Mouse (Mus musculus): ENCODE measurements around the gene Fgfr3. TPM values are rescaled to one million over a fixed set of nuclear protein-coding genes. Genes with fewer than 3 reads are reported as not detected.
A peak's percentile ranks its signal among the peaks of the same experiment; 100 is the strongest.

Fgfr3 gene
- polyA plus RNA-seq, 1 experiment from 2014 or later: 50.9 TPM

DNA sequence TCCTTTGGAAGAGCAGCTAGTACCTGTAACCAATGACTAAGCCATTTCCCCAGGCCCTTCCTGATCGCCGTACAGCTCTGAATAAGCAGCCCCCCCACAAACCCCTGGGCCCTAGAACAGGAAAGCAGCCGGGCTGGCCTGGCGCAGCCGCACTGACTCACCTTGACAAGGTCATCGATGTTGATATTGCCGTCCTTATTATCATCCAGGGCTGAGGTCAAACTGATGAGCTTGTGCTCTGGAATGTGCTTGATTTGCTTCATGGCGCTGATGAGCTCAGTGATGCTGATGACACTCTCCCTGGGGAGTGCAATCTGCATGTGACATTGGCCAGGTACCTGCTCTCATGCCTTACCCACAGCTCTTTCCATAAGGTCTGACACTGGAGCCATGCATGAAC lies 22.0 kb downstream of the Fgfr3 start:
- 94% methylated on average over 8 of the region's 8 CpGs for WGBS
- DNase-seq (ENCODE audit: low spot score): no peak
- H3K4me2 ChIP-seq (replicated peaks; ENCODE audit: low read depth, low read length): no peak overlapping the region
- H3K4me1 ChIP-seq (replicated peaks; ENCODE audit: control insufficient read depth, insufficient read depth, low read length): no peaks in the 10 kb centered on the region
- H3K9ac ChIP-seq (ENCODE audit: low read depth, low read length): no peak overlapping the region
- no peak for ATAC-seq (ENCODE audit: low FRiP score)
- H3K4me3 ChIP-seq (ENCODE audit: low read depth, low read length): no peak overlapping the region
- no peaks in the 10 kb centered on the region for H3K9me3 ChIP-seq (ENCODE audit: control insufficient read depth, low read length)
- H3K27ac ChIP-seq (ENCODE audit: low read depth, low read length): no peak overlapping the region
- no peaks in the 10 kb centered on the region for H3K27me3 ChIP-seq (ENCODE audit: control insufficient read depth, insufficient read depth, low read length)
- peaks cover 10% of the 10 kb centered on the region; the same call in 1 of the 2 replicates for H3K36me3 ChIP-seq (ENCODE audit: control insufficient read depth, insufficient read depth, low read length)

DNA sequence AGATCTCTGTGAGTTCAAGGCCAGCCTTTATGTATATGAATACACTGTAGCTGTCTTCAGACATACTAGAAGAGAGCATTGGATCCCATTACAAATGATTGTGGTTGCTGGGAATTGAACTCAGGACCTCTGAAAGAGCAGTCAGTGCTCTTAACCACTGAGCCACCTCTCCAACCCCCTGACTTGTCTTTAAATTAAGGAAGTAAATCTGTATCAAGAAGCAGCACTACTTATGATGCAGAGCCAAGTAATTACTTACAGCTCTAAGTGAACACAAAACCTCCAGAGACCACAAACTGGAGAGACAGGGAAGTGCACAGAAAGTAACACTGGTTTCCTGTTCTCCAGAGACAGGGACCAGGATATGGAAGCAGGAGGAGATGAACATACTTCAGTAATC lies 55.7 kb downstream of the Fgfr3 start:
- Histone ChIP-seq H3K4me1 (replicated peaks; ENCODE audit: control insufficient read depth, insufficient read depth, low read length) (no peaks in the 10 kb centered on the region; the same call in 1 of the 2 replicates), H3K27ac (ENCODE audit: low read depth, low read length) (no peak overlapping the region), H3K9me3 (ENCODE audit: control insufficient read depth, low read length) (no peaks in the 10 kb centered on the region), H3K4me3 (ENCODE audit: low read depth, low read length) (no peak overlapping the region), H3K27me3 (ENCODE audit: control insufficient read depth, insufficient read depth, low read length) (no peaks in the 10 kb centered on the region), H3K36me3 (ENCODE audit: control insufficient read depth, insufficient read depth, low read length) (no peaks in the 10 kb centered on the region), H3K9ac (ENCODE audit: low read depth, low read length) (no peak overlapping the region), H3K4me2 (replicated peaks; ENCODE audit: low read depth, low read length) (no peak overlapping the region)
- ATAC-seq (ENCODE audit: low FRiP score): no peak
- no peak for DNase-seq (ENCODE audit: low spot score)

DNA sequence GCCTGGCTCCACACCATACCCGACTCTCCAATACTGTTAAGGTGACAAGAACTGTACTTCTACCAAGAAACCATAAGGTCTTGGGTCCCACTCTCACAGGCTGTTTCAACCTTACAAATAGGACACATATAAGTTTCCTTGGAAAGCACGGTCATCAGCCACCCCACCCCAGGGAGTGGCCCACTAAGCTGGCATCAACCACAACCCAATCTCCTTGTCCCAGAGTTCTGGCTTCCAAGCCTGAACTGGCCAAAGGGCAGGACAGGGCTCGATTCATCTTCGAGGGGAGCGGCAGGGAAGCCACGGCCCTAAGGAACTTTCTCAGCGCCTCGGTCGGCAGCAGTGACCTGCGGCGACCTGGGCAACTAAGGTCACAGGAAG lies 60.5 kb downstream of the Fgfr3 start:
- Histone ChIP-seq H3K27me3 (ENCODE audit: control insufficient read depth, insufficient read depth, low read length) (no peaks in the 10 kb centered on the region), H3K27ac (ENCODE audit: low read depth, low read length) (peak overlapping the region; percentile 86), H3K4me2 (replicated peaks; ENCODE audit: low read depth, low read length) (peak overlapping the region; percentile 88), H3K9me3 (ENCODE audit: control insufficient read depth, low read length) (no peaks in the 10 kb centered on the region), H3K36me3 (ENCODE audit: control insufficient read depth, insufficient read depth, low read length) (no peaks in the 10 kb centered on the region), H3K9ac (ENCODE audit: low read depth, low read length) (peak overlapping the region; percentile 85), H3K4me1 (replicated peaks; ENCODE audit: control insufficient read depth, insufficient read depth, low read length) (no peaks in the 10 kb centered on the region; the same call in 1 of the 2 replicates), H3K4me3 (ENCODE audit: low read depth, low read length) (peak overlapping the region; percentile 88)
- ATAC-seq (ENCODE audit: low FRiP score) (peak; percentile 3; the same call in 1 of the 2 replicates), DNase-seq (ENCODE audit: low spot score) (no peak)
- WGBS: 5% methylated on average over 11 of the region's 11 CpGs

DNA sequence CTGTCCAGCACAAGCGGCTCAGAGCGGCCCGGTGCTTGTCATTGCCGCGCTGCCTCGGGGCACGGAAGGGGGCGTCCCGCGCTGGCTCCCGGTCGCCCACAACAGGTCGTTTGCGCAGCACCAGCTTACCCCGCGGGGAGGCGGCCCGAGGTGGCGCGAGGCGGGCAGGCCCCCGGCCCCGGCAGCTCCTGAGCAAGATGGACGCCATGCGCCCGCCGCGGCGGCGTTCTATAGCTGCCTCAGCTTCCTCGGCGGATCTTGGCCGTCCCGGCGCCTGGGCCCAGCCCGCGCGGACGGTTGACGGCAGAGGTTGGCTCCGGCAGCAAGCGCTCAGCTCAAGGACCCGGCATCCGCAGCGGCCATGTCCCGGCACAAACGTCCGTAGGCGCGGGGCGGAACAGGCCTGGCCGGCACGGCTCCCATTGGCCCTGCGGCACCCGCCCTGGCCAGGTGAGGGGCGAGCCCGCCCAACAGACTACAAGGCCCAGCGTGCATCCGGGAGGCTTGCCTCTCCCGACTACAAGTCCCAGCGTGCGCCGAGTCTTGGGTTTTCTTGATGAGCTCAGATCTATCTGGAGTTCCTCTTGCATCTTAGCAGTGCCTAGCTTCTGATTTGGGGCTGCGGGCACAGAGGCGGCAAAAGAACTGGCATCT lies 61.0 kb downstream of the Fgfr3 start, which contains the start of gene Letm1:
Letm1 (minus strand) TSS at position 473 of the 654 bp plus-strand sequence.
- Histone ChIP-seq H3K36me3 (ENCODE audit: control insufficient read depth, insufficient read depth, low read length) (no peaks in the 10 kb centered on the region), H3K27me3 (ENCODE audit: control insufficient read depth, insufficient read depth, low read length) (no peaks in the 10 kb centered on the region), H3K9ac (ENCODE audit: low read depth, low read length) (peak within 1 kb of the TSS; percentile 85), H3K4me3 (ENCODE audit: low read depth, low read length) (peak within 1 kb of the TSS; percentile 88), H3K27ac (ENCODE audit: low read depth, low read length) (peak within 1 kb of the TSS; percentile 86), H3K9me3 (ENCODE audit: control insufficient read depth, low read length) (no peaks in the 10 kb centered on the region), H3K4me2 (replicated peaks; ENCODE audit: low read depth, low read length) (peak within 1 kb of the TSS; percentile 88), H3K4me1 (replicated peaks; ENCODE audit: control insufficient read depth, insufficient read depth, low read length) (no peaks in the 10 kb centered on the region; the same call in 1 of the 2 replicates)
- WGBS: under 1% methylated on average over 61 of the region's 65 CpGs
- DNase-seq (ENCODE audit: low spot score) (peak; percentile 93), ATAC-seq (ENCODE audit: low FRiP score) (peak; percentile 100)

DNA sequence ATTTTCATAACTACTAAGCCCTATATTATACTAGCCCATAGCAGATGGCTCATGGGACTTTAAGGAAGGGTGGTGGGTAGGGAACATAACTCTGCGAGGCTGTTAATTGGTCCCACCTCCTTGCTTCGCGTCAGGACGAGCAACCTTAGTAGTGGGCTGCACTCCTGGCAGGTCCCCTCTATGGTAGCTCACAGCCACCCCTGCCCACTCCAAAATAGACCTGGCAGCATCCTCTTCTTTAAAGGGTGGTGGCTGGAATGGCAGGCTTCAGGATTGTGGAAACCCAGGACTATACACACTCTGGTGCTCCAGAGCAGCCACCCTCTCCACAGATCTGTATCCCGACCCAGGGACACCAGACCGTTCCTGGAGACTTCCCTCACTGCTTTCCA lies 61.5 kb downstream of the Fgfr3 start:
- DNase-seq (ENCODE audit: low spot score): no peak
- no peaks in the 10 kb centered on the region for H3K36me3 ChIP-seq (ENCODE audit: control insufficient read depth, insufficient read depth, low read length)
- H3K27ac ChIP-seq (ENCODE audit: low read depth, low read length): peak overlapping the region; percentile 86; the same call in 1 of the 2 replicates
- WGBS: 11% methylated on average over 6 of the region's 6 CpGs
- H3K27me3 ChIP-seq (ENCODE audit: control insufficient read depth, insufficient read depth, low read length): no peaks in the 10 kb centered on the region
- H3K9me3 ChIP-seq (ENCODE audit: control insufficient read depth, low read length): no peaks in the 10 kb centered on the region
- ATAC-seq (ENCODE audit: low FRiP score): peak; percentile 85
- peak overlapping the region; percentile 88 for H3K4me3 ChIP-seq (ENCODE audit: low read depth, low read length)
- no peaks in the 10 kb centered on the region; the same call in 1 of the 2 replicates for H3K4me1 ChIP-seq (replicated peaks; ENCODE audit: control insufficient read depth, insufficient read depth, low read length)
- peak overlapping the region; percentile 88 for H3K4me2 ChIP-seq (replicated peaks; ENCODE audit: low read depth, low read length)
- peak overlapping the region; percentile 85 for H3K9ac ChIP-seq (ENCODE audit: low read depth, low read length)

Other genes starting within 250 kb of the Fgfr3 start
- gene Fam53a, start 92.0 kb upstream of the Fgfr3 start, polyA plus RNA-seq (2014; fragmentation: Nextera tagmentation; extraction: Ambion mirVana): 50.3 and 52.3 TPM in 2 replicates
- 0.66 and 0.94 TPM in 2 replicates for gene Gm9903, start 91.7 kb upstream of the Fgfr3 start, polyA plus RNA-seq (2014; fragmentation: Nextera tagmentation; extraction: Ambion mirVana)
- gene Slbp, start 69.1 kb upstream of the Fgfr3 start, polyA plus RNA-seq (2014; fragmentation: Nextera tagmentation; extraction: Ambion mirVana): 257 and 262 TPM in 2 replicates
- 232 and 255 TPM in 2 replicates for gene Tacc3, start 63.5 kb upstream of the Fgfr3 start, polyA plus RNA-seq (2014; fragmentation: Nextera tagmentation; extraction: Ambion mirVana)
- gene Tmem129, start 63.3 kb upstream of the Fgfr3 start, polyA plus RNA-seq (2014; fragmentation: Nextera tagmentation; extraction: Ambion mirVana): 37.2 and 39.0 TPM in 2 replicates
- gene Letm1, start 61.1 kb downstream of the Fgfr3 start, polyA plus RNA-seq (2014; fragmentation: Nextera tagmentation; extraction: Ambion mirVana): 40.2 and 44.9 TPM in 2 replicates
- 95.3 and 104 TPM in 2 replicates for gene Nsd2, start 99.1 kb downstream of the Fgfr3 start, polyA plus RNA-seq (2014; fragmentation: Nextera tagmentation; extraction: Ambion mirVana)
- 45.9 and 50.8 TPM in 2 replicates for gene Nelfa, start 214.7 kb downstream of the Fgfr3 start, polyA plus RNA-seq (2014; fragmentation: Nextera tagmentation; extraction: Ambion mirVana)

Measured in hindbrain, embryonic 11.5 days (tissue).